In genomic region chr7:25382541-25382940, GRCm38 (mm10) we compare ENCODE assay signal across 22 mouse cellular contexts. TPM values are rescaled to one million over a fixed set of nuclear protein-coding genes. Genes with fewer than 3 reads are reported as not detected.
"Had no signal": no experiment of that assay in that cellular context is flagged by ENCODE, and none has a peak within 500 bp of the region (broad histone marks: within the 10 kb centered on the region; RNA-seq: fewer than 3 reads in every experiment).

No protein-coding gene starts in this region.

- H3K9me3 ChIP-seq: megakaryocyte, embryonic 14.5 days; midbrain, embryonic 13.5 days; midbrain, embryonic 15.5 days; neural tube, embryonic 12.5 days; stomach, embryonic 15.5 days had no signal

- ATAC-seq: liver, postnatal 0 days; lung, postnatal 0 days; midbrain, embryonic 13.5 days; midbrain, embryonic 15.5 days had no signal

- H3K27me3 ChIP-seq: neural tube, embryonic 12.5 days; stomach, embryonic 15.5 days had no signal

- H3K9ac ChIP-seq: liver, postnatal 0 days; lung, embryonic 14.5 days; midbrain, embryonic 13.5 days; midbrain, embryonic 15.5 days; neural tube, embryonic 12.5 days; stomach, embryonic 15.5 days had no signal

- H3K4me3 ChIP-seq: megakaryocyte, embryonic 14.5 days; midbrain, embryonic 13.5 days; midbrain, embryonic 15.5 days; neural tube, embryonic 12.5 days; stomach, embryonic 15.5 days had no signal

- H3K4me2 ChIP-seq: lung, embryonic 14.5 days; midbrain, embryonic 11.5 days; midbrain, embryonic 13.5 days; midbrain, embryonic 15.5 days; neural tube, embryonic 12.5 days; stomach, embryonic 15.5 days had no signal

- DNase-seq: liver, postnatal 0 days; lung, embryonic 14.5 days; lung, postnatal 14 days; lung, postnatal 36 days; right cerebral cortex, postnatal 14 days; thymus, adult 2 months; thymus, postnatal 25 days; thymus, postnatal 4 days had no signal

- H3K27ac ChIP-seq: macrophage; midbrain, embryonic 13.5 days; midbrain, embryonic 15.5 days; neural tube, embryonic 12.5 days; stomach, embryonic 15.5 days; stomach, postnatal 0 days had no signal

RNA-seq across cellular contexts. Expression of gene Cnfn, which starts 13.0 kb away (rescaled TPM):
- polyA plus RNA-seq: liver, postnatal 0 days; lung, embryonic 14.5 days; lung, postnatal 0 days; macrophage; midbrain, embryonic 11.5 days; midbrain, embryonic 15.5 days; midbrain, postnatal 0 days; neural tube, embryonic 12.5 days; neural tube, embryonic 14.5 days; spleen, adult 2 months; urinary bladder, adult 2 months had no signal

RNA-seq across cellular contexts. Expression of gene Cxcl17, which starts 30.1 kb away (rescaled TPM):
- polyA plus RNA-seq: liver, postnatal 0 days; lung, embryonic 14.5 days; macrophage; spleen, adult 2 months; testis, adult 2 months had no signal
